Mouse (Mus musculus): Measurements from ENCODE around the gene Pax5.

DNA sequence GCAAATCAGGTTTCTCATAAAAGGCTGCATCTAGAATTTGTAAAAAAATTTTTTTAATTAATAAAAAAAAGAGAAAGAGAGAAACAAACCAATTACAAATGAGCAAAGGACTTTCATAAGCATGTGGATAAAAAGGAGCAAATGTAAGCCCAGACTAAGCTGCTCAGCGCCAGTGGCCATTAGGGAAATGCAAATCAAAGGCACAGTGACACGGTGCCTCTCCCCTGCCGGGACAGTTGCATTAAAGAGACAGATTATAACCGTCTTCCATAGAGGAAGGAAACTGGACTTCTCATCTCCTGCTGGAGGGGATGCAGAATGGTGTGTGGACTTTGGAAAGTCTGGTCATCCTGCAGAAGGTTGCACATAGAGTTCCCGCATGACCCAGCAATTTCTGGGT is 133.5 kb downstream of the Pax5 start:
- no peak for TF ChIP-seq CTCF (IDR thresholded peaks at IDR 0.05; ENCODE audit: low read depth)
- no peak for TF ChIP-seq EP300 (optimal IDR thresholded peaks at IDR 0.05)
